Mouse (Mus musculus): ENCODE data around the gene Hprt. TPM values are rescaled to one million over a fixed set of nuclear protein-coding genes. Genes with fewer than 3 reads are reported as not detected.
"Not testable (repeated sequence)": the region's sequence is repeated elsewhere in the genome, so short reads cannot be mapped to it uniquely, and the experiment has no call there.

Gene Hprt
- polyA plus RNA-seq, 1 experiment, result 57.4 TPM

DNA sequence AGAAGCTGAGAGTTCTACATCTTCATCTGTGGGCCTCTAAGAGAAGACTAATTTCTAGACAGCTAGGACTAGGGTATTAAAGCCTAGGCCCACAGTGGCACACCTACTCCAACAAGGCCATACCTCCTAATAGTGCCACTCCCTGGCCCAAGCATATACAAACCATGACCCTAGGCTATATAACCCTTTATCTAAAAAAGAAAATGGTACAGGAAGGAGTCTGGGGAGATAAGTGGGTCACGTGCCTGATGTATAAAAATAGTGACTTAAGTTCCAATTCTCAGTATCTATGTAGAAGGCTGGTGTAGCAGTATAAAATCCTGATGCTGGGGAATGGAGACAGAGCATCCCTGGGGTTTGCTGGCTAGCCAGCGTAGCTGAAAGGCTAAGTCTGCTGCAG, 22.8 kb upstream of the Hprt start:
- no peak for TF ChIP-seq MAX (IDR thresholded peaks at IDR 0.05)
- no peaks in the 10 kb centered on the region for H3K27me3 ChIP-seq (ENCODE audit: control insufficient read depth, insufficient read depth, insufficient read length)
- H3ac ChIP-seq (ENCODE audit: control insufficient read depth, insufficient read length, low read depth), result no peak overlapping the region
- no peaks in the 10 kb centered on the region for H3K36me3 ChIP-seq (ENCODE audit: control insufficient read depth, insufficient read depth)
- H3K79me3 ChIP-seq (ENCODE audit: low read depth), result no peaks in the 10 kb centered on the region
- H3K4me3 ChIP-seq (ENCODE audit: insufficient read depth, poor library complexity, severe bottlenecking), result no peak overlapping the region
- H3K79me2 ChIP-seq (ENCODE audit: control insufficient read depth, insufficient read depth), result no peaks in the 10 kb centered on the region

DNA sequence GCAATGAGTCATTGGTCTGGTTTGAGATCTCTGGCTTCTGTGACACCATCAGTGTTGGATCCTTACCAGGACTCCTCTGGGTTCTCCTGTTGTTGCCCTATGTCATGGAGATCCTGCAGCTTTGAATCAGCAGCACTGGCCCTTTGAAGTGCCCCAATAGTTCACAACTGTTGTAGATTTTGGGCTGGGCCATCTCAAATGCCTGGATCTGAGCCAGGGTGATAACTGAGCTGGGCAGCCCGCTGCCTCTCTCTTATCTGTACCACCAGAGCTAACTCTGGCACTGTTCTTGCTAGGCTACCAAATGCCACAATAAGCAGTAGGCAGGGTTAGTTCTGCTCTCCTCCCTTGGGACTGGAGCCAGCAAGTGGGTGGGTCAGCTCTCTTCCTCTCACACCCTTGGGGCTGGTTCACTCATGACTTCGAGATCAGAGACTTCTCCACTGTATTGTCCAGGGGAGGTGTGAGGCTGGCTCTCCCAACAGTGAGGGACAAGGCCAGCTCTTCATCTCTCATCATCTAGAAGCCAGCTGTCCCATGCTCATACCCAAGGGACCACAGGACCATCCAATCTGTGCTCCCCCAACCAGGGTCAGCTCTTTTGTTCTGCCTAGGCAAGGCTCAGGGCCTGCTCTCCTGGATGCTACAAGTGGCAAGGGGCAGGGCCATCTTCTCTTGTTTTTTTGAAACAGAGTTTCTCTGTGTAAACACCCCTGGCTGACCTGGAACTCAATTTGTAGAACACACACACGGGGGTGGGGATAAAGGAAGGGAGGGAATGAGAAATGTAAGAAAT, 16.5 kb upstream of the Hprt start:
- no peak overlapping the region for H3ac ChIP-seq (ENCODE audit: control insufficient read depth, insufficient read length, low read depth)

DNA sequence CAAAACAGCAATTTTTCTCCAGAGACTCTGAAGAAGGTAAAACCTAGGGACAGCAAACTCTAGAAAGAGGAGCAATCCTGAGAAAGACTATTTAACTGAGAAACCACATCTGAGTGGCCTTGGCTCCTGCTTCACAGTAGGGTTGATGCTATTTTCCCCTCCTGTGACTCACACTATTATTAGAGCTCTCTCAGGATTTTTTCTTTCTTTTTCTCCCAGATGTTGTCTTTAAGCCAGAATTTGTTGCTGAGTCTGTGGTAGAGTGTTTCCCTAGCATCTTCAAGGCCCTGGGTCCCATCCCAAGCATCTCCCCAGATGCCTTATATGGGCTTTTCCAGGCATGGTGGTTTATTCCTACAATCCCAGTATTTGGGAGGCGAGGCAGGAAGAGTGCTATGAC, 15.8 kb upstream of the Hprt start:
- no peaks in the 10 kb centered on the region for H3K36me3 ChIP-seq (ENCODE audit: control insufficient read depth, insufficient read depth)
- H3K4me3 ChIP-seq (ENCODE audit: insufficient read depth, poor library complexity, severe bottlenecking), result no peak overlapping the region
- no peaks in the 10 kb centered on the region for H3K79me3 ChIP-seq (ENCODE audit: low read depth)
- no peaks in the 10 kb centered on the region for H3K79me2 ChIP-seq (ENCODE audit: control insufficient read depth, insufficient read depth)
- H3K27me3 ChIP-seq (ENCODE audit: control insufficient read depth, insufficient read depth, insufficient read length), result no peaks in the 10 kb centered on the region
- TF ChIP-seq FOSL1 (IDR thresholded peaks at IDR 0.05; ENCODE audit: insufficient read depth, low read length, poor library complexity, severe bottlenecking), result no peak
- no peak for TF ChIP-seq MYOD1 (IDR thresholded peaks at IDR 0.05; ENCODE audit: control insufficient read depth, insufficient read length, low read depth)
- TF ChIP-seq USF1 (IDR thresholded peaks at IDR 0.05; ENCODE audit: low read depth), result no peak
- no peak for TF ChIP-seq MAX (IDR thresholded peaks at IDR 0.05)
- no peak for TF ChIP-seq CEBPB (IDR thresholded peaks at IDR 0.05; ENCODE audit: low read depth)
- no peak for TF ChIP-seq CTCF (IDR thresholded peaks at IDR 0.05; ENCODE audit: control insufficient read depth, insufficient read depth, insufficient read length)
- no peak for TF ChIP-seq MYOG (IDR thresholded peaks at IDR 0.05; ENCODE audit: control insufficient read depth, extremely low read depth, insufficient read length)
- H3ac ChIP-seq (ENCODE audit: control insufficient read depth, insufficient read length, low read depth), result no peak overlapping the region

More for the DNA sequence above, 16.5 kb upstream of the Hprt start:
- Histone ChIP-seq H3K79me2 (ENCODE audit: control insufficient read depth, insufficient read depth) (no peaks in the 10 kb centered on the region), H3K4me3 (ENCODE audit: insufficient read depth, poor library complexity, severe bottlenecking) (no peak overlapping the region), H3K27me3 (ENCODE audit: control insufficient read depth, insufficient read depth, insufficient read length) (no peaks in the 10 kb centered on the region), H3K79me3 (ENCODE audit: low read depth) (no peaks in the 10 kb centered on the region), H3K36me3 (ENCODE audit: control insufficient read depth, insufficient read depth) (no peaks in the 10 kb centered on the region)
- TF ChIP-seq CEBPB (IDR thresholded peaks at IDR 0.05; ENCODE audit: low read depth), result no peak
- no peak for TF ChIP-seq USF1 (IDR thresholded peaks at IDR 0.05; ENCODE audit: low read depth)
- no peak for TF ChIP-seq MYOD1 (IDR thresholded peaks at IDR 0.05; ENCODE audit: control insufficient read depth, insufficient read length, low read depth)
- no peak for TF ChIP-seq MAX (IDR thresholded peaks at IDR 0.05)
- no peak for TF ChIP-seq MYOG (IDR thresholded peaks at IDR 0.05; ENCODE audit: control insufficient read depth, extremely low read depth, insufficient read length)
- no peak for TF ChIP-seq CTCF (IDR thresholded peaks at IDR 0.05; ENCODE audit: control insufficient read depth, insufficient read depth, insufficient read length)
- TF ChIP-seq FOSL1 (IDR thresholded peaks at IDR 0.05; ENCODE audit: insufficient read depth, low read length, poor library complexity, severe bottlenecking), result no peak

DNA sequence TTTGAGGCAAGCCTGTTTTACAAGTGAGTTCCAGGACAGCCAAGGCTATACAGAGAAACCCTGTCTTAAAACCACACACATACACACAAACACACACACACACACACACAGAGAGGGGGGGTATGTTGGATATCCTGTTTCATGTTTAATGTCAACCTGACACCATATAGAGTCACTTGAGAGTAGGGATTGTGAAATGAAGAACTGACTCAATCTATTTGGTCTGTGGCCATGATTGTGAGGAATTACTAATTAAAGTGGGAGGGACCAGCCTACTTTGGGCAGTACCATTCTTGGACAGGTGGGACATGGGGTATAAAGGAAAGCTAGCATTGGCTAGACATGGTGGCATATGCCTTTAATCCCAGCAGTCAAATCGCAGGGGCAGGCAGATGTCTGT, 15.3 kb upstream of the Hprt start:
- TF ChIP-seq FOSL1 (IDR thresholded peaks at IDR 0.05; ENCODE audit: insufficient read depth, low read length, poor library complexity, severe bottlenecking) (no peak), CEBPB (IDR thresholded peaks at IDR 0.05; ENCODE audit: low read depth) (peak; percentile 68)
- Histone ChIP-seq H3K79me2 (ENCODE audit: control insufficient read depth, insufficient read depth) (no peaks in the 10 kb centered on the region), H3K79me3 (ENCODE audit: low read depth) (no peaks in the 10 kb centered on the region), H3K4me3 (ENCODE audit: insufficient read depth, poor library complexity, severe bottlenecking) (no peak overlapping the region), H3K36me3 (ENCODE audit: control insufficient read depth, insufficient read depth) (no peaks in the 10 kb centered on the region), H3K27me3 (ENCODE audit: control insufficient read depth, insufficient read depth, insufficient read length) (no peaks in the 10 kb centered on the region), H3ac (ENCODE audit: control insufficient read depth, insufficient read length, low read depth) (no peak overlapping the region)

DNA sequence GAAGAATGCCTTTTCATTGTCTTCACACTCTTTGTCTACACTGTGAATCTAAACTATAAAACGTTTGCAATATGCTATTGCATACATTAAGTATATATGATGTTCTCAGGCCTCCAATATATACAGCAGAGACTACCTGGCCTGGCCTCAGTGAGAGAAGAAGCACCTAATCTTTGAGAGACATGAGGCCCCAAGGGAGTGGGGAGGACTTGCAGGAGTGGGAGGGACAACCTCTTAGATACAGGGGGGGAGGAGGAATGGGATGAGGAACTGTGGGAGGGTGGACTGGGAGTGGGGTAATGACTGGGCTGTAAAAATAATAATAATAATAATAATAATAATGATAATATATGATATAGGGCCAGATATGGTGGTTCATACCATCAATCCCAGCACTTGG, 9.4 kb upstream of the Hprt start:
- no peaks in the 10 kb centered on the region for H3K79me2 ChIP-seq (ENCODE audit: control insufficient read depth, insufficient read depth)
- H3K27me3 ChIP-seq (ENCODE audit: control insufficient read depth, insufficient read depth, insufficient read length), result no peaks in the 10 kb centered on the region
- no peaks in the 10 kb centered on the region for H3K79me3 ChIP-seq (ENCODE audit: low read depth)
- no peaks in the 10 kb centered on the region for H3K36me3 ChIP-seq (ENCODE audit: control insufficient read depth, insufficient read depth)
- no peak overlapping the region for H3K4me3 ChIP-seq (ENCODE audit: insufficient read depth, poor library complexity, severe bottlenecking)
- H3ac ChIP-seq (ENCODE audit: control insufficient read depth, insufficient read length, low read depth), result no peak overlapping the region
- TF ChIP-seq USF1 (IDR thresholded peaks at IDR 0.05; ENCODE audit: low read depth) (no peak), MYOG (IDR thresholded peaks at IDR 0.05; ENCODE audit: control insufficient read depth, extremely low read depth, insufficient read length) (no peak), MYOD1 (IDR thresholded peaks at IDR 0.05; ENCODE audit: control insufficient read depth, insufficient read length, low read depth) (no peak)

DNA sequence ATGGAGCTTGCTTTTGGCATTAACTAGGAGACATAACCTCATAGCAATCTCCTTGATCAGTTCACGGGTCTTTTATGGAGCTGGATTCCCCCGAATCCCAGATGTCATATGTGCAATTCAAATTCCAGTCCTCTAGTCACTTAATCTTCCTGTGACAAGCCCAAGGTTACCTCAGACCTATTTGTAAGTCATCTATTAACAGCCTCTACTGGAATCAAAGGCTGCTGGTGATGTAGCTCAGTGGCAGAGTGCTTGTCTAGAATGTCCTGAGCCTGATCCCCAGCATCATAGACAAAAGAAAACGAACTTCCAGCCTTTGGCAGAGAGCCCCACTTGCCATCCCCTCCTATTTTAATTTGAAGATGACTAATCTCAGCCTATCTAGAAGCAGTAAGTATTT, 6.6 kb upstream of the Hprt start:
- no peaks in the 10 kb centered on the region for H3K27me3 ChIP-seq (ENCODE audit: control insufficient read depth, insufficient read depth, insufficient read length)
- no peak overlapping the region for H3ac ChIP-seq (ENCODE audit: control insufficient read depth, insufficient read length, low read depth)
- TF ChIP-seq FOSL1 (IDR thresholded peaks at IDR 0.05; ENCODE audit: insufficient read depth, low read length, poor library complexity, severe bottlenecking), result no peak
- TF ChIP-seq CEBPB (IDR thresholded peaks at IDR 0.05; ENCODE audit: low read depth), result no peak
- TF ChIP-seq MYOG (IDR thresholded peaks at IDR 0.05; ENCODE audit: control insufficient read depth, extremely low read depth, insufficient read length), result no peak
- TF ChIP-seq MYOD1 (IDR thresholded peaks at IDR 0.05; ENCODE audit: control insufficient read depth, insufficient read length, low read depth), result no peak
- no peak for TF ChIP-seq CTCF (IDR thresholded peaks at IDR 0.05; ENCODE audit: control insufficient read depth, insufficient read depth, insufficient read length)
- TF ChIP-seq USF1 (IDR thresholded peaks at IDR 0.05; ENCODE audit: low read depth), result no peak
- no peak for TF ChIP-seq MAX (IDR thresholded peaks at IDR 0.05)
- no peaks in the 10 kb centered on the region for H3K36me3 ChIP-seq (ENCODE audit: control insufficient read depth, insufficient read depth)
- no peaks in the 10 kb centered on the region for H3K79me2 ChIP-seq (ENCODE audit: control insufficient read depth, insufficient read depth)
- no peaks in the 10 kb centered on the region for H3K79me3 ChIP-seq (ENCODE audit: low read depth)
- H3K4me3 ChIP-seq (ENCODE audit: insufficient read depth, poor library complexity, severe bottlenecking), result no peak overlapping the region

DNA sequence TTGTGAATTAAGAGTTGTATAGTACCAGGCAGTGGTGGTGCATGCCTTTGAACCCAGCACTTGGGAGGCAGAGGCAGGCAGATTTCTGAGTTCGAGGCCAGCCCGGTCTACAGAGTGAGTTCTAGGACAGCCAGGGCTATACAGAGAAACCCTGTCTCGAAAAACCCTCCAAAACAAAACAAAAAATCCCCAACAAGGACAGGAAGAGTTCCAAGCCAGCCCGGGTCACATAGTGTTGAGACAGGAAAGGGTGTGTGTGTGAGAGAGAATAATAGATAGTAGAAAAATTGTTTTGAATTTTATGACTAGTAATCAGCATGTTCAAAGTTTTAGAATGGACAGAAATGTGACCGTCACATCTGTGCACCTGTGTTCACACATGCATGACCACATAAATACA, 6.8 kb downstream of the Hprt start:
- H3K4me3 ChIP-seq (ENCODE audit: insufficient read depth, poor library complexity, severe bottlenecking), result not testable (repeated sequence)

More for the DNA sequence above, 6.8 kb downstream of the Hprt start:
- Histone ChIP-seq H3K79me3 (ENCODE audit: low read depth) (peaks cover 43% of the 10 kb centered on the region), H3K79me2 (ENCODE audit: control insufficient read depth, insufficient read depth) (peaks cover 79% of the 10 kb centered on the region)
- H3K27me3 ChIP-seq (ENCODE audit: control insufficient read depth, insufficient read depth, insufficient read length); H3K36me3 ChIP-seq (ENCODE audit: control insufficient read depth, insufficient read depth); H3ac ChIP-seq (ENCODE audit: control insufficient read depth, insufficient read length, low read depth): not testable (repeated sequence)

Data from C2C12 (cell line).